Mouse (Mus musculus) lung, embryonic 15.5 days (tissue): ENCODE measurements around the gene Pirt. TPM values are rescaled to one million over a fixed set of nuclear protein-coding genes. Genes with fewer than 3 reads are reported as not detected.

Source experiments
- ATAC-seq: fragments of 200-750 bp; cut with Nextera tagmentation; 2 replicates; pipeline ENCODE4 v1.8.0; 2017; ENCODE audit warnings: moderate number of reproducible peaks, borderline replicate concordance; ENCODE audit not compliant: low FRiP score, low TSS enrichment; ENCODE audit errors: extremely low read depth
- H3K27ac ChIP-seq: fragments of 300-500 bp; sonication (generic); 2 replicates; pipeline ENCODE4 v1.5.1; 2015; ENCODE audit warnings: moderate library complexity, mild to moderate bottlenecking, inconsistent platforms
- H3K27me3 ChIP-seq: fragments of 300-500 bp; sonication (generic); 2 replicates; pipeline ENCODE4 v1.6.1; 2015; ENCODE audit warnings: inconsistent platforms
- H3K36me3 ChIP-seq: fragments of 300-500 bp; sonication (generic); 2 replicates; pipeline ENCODE4 v1.6.1; 2015; ENCODE audit warnings: inconsistent platforms
- H3K4me1 ChIP-seq: fragments of 300-500 bp; sonication (generic); 2 replicates; pipeline ENCODE4 v1.6.1; 2015; ENCODE audit warnings: inconsistent platforms
- H3K4me2 ChIP-seq: fragments of 300-500 bp; sonication (generic); 2 replicates; pipeline ENCODE4 v1.6.1; 2015; ENCODE audit warnings: inconsistent platforms, mild to moderate bottlenecking, moderate library complexity
- H3K4me3 ChIP-seq: fragments of 300-500 bp; sonication (generic); 2 replicates; pipeline ENCODE4 v1.5.1; 2015; ENCODE audit warnings: mild to moderate bottlenecking, inconsistent platforms
- H3K9ac ChIP-seq: fragments of 300-500 bp; sonication (generic); 2 replicates; pipeline ENCODE4 v1.6.1; 2015; ENCODE audit warnings: inconsistent platforms
- H3K9me3 ChIP-seq: fragments of 300-500 bp; sonication (generic); 2 replicates; pipeline ENCODE4 v1.6.1; 2016; ENCODE audit warnings: inconsistent platforms
- WGBS: fragments of 180-500 bp; shearing (Covaris S2); methylation state at CpG from one replicate; pipeline ENCODE4 v1.1.7; 2015; 5-methylcytosine and 5-hydroxymethylcytosine counted together
- polyA plus RNA-seq: library from polyadenylated mRNA; unstranded; fragments of >200 nt; fragmentation: Nextera tagmentation; extraction: Ambion mirVana; gene quantifications from 2 replicates; pipeline ENCODE4 v1.2.1, GENCODE M21; 2015

The Pirt gene
- polyA plus RNA-seq, result 0.73 and 1.3 TPM in 2 replicates

DNA sequence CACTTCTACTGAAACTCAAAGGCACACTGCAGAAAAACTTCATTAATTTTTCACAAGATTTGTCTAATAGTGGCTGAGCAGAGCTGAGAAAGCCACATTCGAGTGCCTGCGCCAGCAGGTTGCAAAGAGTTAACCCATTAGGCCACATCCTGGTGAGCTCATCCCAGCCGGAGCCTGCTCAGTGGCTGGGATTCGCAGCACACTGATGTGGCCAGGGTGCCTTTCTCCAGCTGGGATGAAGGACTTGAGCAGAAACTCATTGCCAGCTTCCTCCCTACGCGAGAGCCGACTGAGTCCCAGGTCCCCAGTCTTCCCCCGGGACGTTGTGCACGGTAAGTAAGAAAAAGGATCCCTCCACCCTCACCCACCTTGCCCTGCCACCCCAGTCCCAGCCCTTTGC lies at the start of gene Pirt:
Pirt (plus strand) TSS at position 171 of the 400 bp plus-strand sequence.
- ATAC-seq, result no peak
- Histone ChIP-seq H3K4me3 (no peak within 1 kb of the TSS), H3K4me1 (peaks cover 11% of the 10 kb centered on the region; the same call in 1 of the 2 replicates), H3K27ac (no peak within 1 kb of the TSS), H3K9ac (no peak within 1 kb of the TSS), H3K9me3 (no peaks in the 10 kb centered on the region), H3K27me3 (peaks cover 6% of the 10 kb centered on the region; the same call in 1 of the 2 replicates), H3K36me3 (no peaks in the 10 kb centered on the region), H3K4me2 (no peak within 1 kb of the TSS)
- WGBS, result 35% methylated on average over 10 of the region's 10 CpGs

DNA sequence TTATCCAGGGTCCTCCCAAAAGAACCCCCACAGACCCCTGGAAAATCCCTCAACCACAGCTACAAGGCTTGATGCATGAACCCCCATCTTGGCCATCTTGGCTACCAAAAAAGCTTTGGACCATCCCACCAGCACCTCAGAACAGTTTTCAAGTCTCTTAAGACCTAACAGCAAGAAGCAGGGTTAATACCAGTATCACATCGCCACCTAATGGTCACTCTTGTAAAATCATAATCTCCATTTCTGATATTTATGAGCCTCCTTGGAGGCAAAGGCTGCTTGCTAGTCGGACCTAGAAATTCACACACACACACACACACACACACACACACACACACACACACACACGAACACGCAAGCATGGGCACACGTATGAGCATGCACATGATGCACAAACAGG lies 40.1 kb upstream of the Pirt start:
- Histone ChIP-seq H3K27ac (no peak overlapping the region), H3K4me3 (no peak overlapping the region), H3K9me3 (no peaks in the 10 kb centered on the region), H3K4me2 (no peak overlapping the region), H3K27me3 (no peaks in the 10 kb centered on the region), H3K36me3 (no peaks in the 10 kb centered on the region), H3K9ac (no peak overlapping the region), H3K4me1 (no peaks in the 10 kb centered on the region)
- no peak for ATAC-seq
- WGBS, result 5% methylated on average over 5 of the region's 5 CpGs

DNA sequence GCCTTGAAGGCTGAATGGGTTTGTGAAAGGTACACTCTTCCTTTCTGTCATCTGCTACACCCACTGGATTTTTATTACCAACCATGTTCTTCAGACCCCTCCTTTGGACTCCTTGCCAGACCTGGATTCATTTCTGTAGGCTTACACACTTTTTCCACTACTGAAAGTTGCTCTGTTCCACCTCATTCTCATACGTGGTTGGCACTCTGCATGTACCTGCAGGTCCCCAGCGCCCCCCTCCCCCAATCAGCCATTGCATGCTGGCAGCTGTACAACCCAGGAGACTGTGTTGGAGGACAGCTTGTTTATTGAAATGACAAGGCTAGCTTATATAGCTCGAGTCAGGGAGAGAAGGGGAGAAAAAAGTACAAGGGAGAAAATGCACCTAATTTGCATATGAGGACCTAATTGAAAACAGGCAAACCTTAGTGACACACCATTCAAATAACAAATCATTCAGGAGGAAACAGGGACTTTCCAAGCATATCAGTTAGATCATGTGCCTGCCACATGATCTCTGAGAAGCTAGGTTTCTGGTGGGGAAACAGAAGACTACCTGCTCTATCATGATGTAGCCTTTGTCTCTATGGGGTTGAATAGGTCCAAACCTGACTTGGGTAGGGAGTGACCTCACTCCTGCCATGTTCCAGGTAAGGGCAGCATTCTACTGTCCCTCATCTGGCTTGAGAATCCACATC lies 38.9 kb upstream of the Pirt start:
- no peaks in the 10 kb centered on the region for H3K9me3 ChIP-seq
- H3K27me3 ChIP-seq, result no peaks in the 10 kb centered on the region
- WGBS, result 42% methylated on average over 3 of the region's 3 CpGs
- no peak overlapping the region for H3K4me3 ChIP-seq
- H3K27ac ChIP-seq, result no peak overlapping the region
- H3K9ac ChIP-seq, result no peak overlapping the region
- H3K36me3 ChIP-seq, result no peaks in the 10 kb centered on the region
- H3K4me2 ChIP-seq, result no peak overlapping the region
- ATAC-seq, result no peak
- H3K4me1 ChIP-seq, result no peaks in the 10 kb centered on the region

DNA sequence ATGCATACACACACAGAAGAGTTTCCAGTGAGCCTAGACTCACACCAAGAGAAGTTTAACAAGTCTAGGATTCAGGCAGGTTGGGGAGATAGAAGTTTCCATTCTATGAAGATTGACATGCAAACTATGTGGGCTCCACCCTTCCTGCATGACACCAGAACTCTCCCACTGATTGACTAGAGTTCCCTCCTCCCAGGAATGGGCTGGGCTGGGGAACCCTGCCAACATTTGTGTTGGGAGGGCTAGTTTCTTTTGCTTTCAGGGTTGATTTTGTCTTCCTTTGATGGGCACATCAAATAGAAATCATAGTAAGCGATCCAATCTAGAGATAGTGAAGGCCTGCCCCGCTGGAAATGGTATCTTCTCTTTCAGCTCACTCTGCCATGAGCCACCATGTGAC lies 30.5 kb upstream of the Pirt start:
- no peaks in the 10 kb centered on the region for H3K9me3 ChIP-seq
- ATAC-seq, result no peak
- H3K27ac ChIP-seq, result no peak overlapping the region
- H3K4me3 ChIP-seq, result no peak overlapping the region
- no peaks in the 10 kb centered on the region for H3K36me3 ChIP-seq
- H3K4me1 ChIP-seq, result 0 out of 2 replicates have a peak, but pooled peaks cover 4% of the 10 kb centered on the region
- no peak overlapping the region for H3K4me2 ChIP-seq
- WGBS, result 66% methylated on average over 2 of the region's 2 CpGs
- no peak overlapping the region for H3K9ac ChIP-seq
- H3K27me3 ChIP-seq, result no peaks in the 10 kb centered on the region

DNA sequence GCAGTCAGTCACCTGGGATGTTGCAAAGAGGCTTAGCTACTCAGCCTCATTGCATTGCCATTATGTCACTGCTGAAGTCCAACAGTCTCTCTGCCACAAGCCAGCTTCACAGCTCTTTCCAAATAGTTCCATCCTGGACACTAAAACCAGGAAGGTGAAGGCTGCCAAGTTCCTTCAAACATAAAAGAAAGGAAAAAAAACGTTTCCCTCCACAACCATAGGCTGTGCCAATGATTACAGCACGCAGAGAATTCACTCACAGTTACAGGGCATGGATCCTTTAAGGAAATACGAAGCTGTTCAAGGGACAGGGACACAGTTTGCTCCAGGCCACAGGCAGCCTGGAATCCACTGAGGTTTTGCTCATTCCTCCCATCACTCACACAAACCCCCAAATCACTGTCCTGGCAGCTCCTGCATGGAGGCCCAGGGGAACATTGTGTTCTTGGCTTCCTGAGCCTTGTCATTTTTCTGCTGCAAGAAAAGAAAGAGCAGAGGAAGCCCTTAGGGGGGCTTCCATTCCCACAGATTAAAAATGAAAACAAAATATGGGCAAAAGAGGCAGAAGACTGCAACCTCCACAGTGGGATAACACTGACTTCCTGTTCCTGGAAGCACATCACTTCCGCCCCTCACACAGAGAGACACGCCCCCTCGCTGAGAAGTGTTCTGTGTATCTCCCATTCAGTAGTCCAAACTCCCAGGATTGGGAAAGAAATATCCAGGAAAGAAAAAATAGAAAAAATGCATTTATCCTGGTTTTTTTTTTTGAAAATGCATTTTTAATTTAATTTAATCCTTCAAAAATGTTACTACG lies 29.3 kb upstream of the Pirt start:
- H3K9ac ChIP-seq, result no peak overlapping the region
- peak; percentile 79; the same call in 1 of the 2 replicates for ATAC-seq
- H3K27me3 ChIP-seq, result no peaks in the 10 kb centered on the region
- H3K36me3 ChIP-seq, result no peaks in the 10 kb centered on the region
- no peaks in the 10 kb centered on the region for H3K9me3 ChIP-seq
- H3K27ac ChIP-seq, result peak overlapping the region; percentile 74
- WGBS, result 60% methylated on average over 7 of the region's 7 CpGs
- H3K4me3 ChIP-seq, result no peak overlapping the region
- H3K4me1 ChIP-seq, result 0 out of 2 replicates have a peak, but pooled peaks cover 4% of the 10 kb centered on the region
- H3K4me2 ChIP-seq, result 0 out of 2 replicates have a peak overlapping the region, but pooled peaks have one; percentile 10

DNA sequence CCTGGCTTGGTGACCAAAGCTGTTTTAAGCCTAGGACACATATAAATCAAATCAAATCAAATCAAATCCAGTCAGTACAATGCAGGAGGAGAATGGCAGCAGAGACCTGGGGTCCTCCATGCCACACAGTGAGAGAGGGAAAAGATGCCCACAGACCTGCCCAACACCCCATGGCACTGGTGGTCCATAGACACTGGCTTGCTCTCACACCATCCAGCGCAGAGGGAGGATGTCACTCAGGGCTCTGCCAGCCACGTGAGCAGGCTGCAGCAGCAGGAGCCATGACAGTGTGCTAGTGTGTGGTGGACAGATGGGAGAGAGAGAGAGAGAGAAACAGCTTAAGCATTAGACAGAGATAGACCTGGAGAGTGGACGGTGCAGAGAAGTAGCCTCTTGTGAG lies 19.2 kb upstream of the Pirt start:
- H3K36me3 ChIP-seq, result no peaks in the 10 kb centered on the region
- ATAC-seq, result no peak

DNA sequence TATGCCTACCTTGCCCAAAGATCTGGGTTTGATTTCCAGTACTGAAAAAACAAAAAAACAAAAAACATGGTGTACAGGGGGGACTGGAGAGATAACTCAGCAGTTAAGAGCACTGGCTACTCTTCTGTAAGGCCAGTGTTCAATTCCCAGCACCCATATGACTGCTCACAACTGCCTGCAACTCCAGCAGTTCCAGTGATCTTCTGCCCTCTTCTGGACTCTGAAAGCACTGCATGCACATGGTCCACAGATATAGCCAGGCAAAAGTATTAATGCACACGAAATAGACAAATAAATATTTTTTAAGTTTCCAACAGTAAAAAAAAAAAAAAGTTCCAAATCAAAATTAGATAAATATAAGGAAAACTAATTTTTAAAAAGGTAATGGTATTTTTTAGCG lies 13.0 kb upstream of the Pirt start:
- Histone ChIP-seq H3K36me3 (no peaks in the 10 kb centered on the region), H3K27ac (no peak overlapping the region), H3K4me3 (no peak overlapping the region), H3K9me3 (peaks cover 3% of the 10 kb centered on the region; the same call in 1 of the 2 replicates), H3K9ac (no peak overlapping the region), H3K27me3 (no peaks in the 10 kb centered on the region), H3K4me2 (no peak overlapping the region), H3K4me1 (no peaks in the 10 kb centered on the region)
- no peak for ATAC-seq
- 86% methylated on average over 2 of the region's 2 CpGs for WGBS

More for the DNA sequence above, 19.2 kb upstream of the Pirt start:
- Histone ChIP-seq H3K9ac (no peak overlapping the region), H3K9me3 (no peaks in the 10 kb centered on the region), H3K4me2 (no peak overlapping the region), H3K27me3 (no peaks in the 10 kb centered on the region), H3K4me1 (no peaks in the 10 kb centered on the region), H3K27ac (no peak overlapping the region), H3K4me3 (no peak overlapping the region)
- WGBS, result 73% methylated on average over 3 of the region's 3 CpGs

DNA sequence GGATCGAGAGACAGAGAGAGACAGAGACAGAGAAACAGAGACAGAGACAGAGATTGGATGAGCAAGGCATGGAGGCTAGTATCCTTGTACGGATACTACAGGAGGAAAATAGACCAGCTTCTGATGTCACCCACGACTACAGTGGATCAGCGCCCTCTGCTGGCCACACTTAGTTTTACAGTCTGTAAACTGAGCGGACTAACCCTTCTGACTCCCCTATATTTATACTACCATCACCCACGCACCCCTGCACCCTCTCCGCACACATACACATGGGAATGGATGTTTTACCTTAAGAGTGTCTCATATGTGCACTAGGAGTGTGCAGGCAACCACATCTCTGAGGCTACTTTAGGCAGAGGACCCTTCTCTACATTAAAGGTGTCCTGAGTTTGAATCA lies 12.4 kb upstream of the Pirt start:
- Histone ChIP-seq H3K4me1 (no peaks in the 10 kb centered on the region), H3K27ac (no peak overlapping the region), H3K4me2 (no peak overlapping the region), H3K9ac (no peak overlapping the region), H3K27me3 (no peaks in the 10 kb centered on the region), H3K36me3 (no peaks in the 10 kb centered on the region), H3K4me3 (no peak overlapping the region), H3K9me3 (peaks cover 3% of the 10 kb centered on the region; the same call in 1 of the 2 replicates)
- 9% methylated on average over 7 of the region's 7 CpGs for WGBS
- ATAC-seq, result no peak

DNA sequence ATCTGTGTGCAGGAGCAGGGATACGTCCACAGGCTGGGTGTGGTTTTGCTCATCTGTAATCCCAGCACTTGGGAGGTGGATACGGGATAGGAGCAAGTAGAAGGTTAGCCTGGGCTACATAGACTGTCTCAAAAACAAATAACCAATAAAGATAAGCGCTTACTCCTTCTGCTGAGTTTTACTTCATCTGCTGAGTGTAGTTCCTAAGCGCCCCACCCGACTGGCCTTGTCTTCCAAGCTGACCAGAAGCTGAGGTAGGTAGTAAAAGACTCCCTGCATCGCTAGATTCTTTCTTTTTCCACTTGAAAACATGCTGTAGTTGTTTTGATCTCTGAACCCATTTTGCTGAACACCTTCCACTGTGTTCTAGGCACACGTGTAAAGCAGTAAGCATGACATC lies 9.0 kb upstream of the Pirt start:
- no peak overlapping the region for H3K27ac ChIP-seq
- H3K9me3 ChIP-seq, result peaks cover 3% of the 10 kb centered on the region; the same call in 1 of the 2 replicates
- H3K27me3 ChIP-seq, result no peaks in the 10 kb centered on the region
- WGBS, result 85% methylated on average over 7 of the region's 7 CpGs
- peaks cover 4% of the 10 kb centered on the region for H3K4me1 ChIP-seq
- no peak overlapping the region for H3K9ac ChIP-seq
- no peak for ATAC-seq
- no peak overlapping the region for H3K4me2 ChIP-seq
- no peaks in the 10 kb centered on the region for H3K36me3 ChIP-seq
- no peak overlapping the region for H3K4me3 ChIP-seq

DNA sequence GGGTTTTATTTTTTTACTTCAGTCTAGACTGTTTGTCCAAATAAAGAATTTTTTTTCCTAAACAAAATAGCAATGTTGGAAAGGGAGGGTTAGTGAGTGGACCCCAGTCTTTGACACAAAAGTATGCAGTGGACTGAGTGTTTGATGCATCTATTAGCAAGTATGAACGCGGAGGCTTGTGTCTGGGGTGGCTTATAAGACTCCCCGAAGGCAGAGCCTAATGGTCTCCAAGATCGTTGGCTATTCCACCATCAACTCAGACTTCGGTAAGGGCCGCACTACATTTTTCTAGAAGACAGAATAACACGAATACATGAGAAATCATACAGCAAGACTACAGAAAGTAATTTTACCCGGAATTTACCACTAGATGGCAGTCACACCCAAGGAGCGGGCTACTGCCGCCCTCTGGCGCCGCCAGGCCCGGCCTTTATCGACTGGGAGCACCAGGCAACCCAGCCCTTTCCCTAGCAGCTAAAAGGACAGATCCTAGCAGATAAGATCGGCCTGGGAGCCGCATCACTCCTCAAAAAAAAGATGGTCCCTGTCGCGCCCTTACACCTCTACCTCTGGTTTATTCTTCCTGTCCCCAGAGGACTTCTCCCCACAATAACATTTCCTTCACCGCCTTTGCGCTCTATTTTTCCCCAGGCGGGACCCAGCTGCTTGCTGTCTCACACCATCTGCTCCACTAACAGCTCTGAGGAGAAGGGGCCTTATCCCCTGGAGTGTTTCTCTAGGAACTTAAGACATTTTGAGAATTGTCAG lies 6.0 kb upstream of the Pirt start:
- Histone ChIP-seq H3K4me3 (no peak overlapping the region), H3K4me1 (peaks cover 4% of the 10 kb centered on the region), H3K4me2 (peak overlapping the region; percentile 37), H3K9ac (no peak overlapping the region), H3K36me3 (no peaks in the 10 kb centered on the region), H3K9me3 (no peaks in the 10 kb centered on the region), H3K27me3 (no peaks in the 10 kb centered on the region), H3K27ac (no peak overlapping the region)
- WGBS, result 10% methylated on average over 21 of the region's 21 CpGs
- ATAC-seq, result peak; percentile 73; the same call in 1 of the 2 replicates

DNA sequence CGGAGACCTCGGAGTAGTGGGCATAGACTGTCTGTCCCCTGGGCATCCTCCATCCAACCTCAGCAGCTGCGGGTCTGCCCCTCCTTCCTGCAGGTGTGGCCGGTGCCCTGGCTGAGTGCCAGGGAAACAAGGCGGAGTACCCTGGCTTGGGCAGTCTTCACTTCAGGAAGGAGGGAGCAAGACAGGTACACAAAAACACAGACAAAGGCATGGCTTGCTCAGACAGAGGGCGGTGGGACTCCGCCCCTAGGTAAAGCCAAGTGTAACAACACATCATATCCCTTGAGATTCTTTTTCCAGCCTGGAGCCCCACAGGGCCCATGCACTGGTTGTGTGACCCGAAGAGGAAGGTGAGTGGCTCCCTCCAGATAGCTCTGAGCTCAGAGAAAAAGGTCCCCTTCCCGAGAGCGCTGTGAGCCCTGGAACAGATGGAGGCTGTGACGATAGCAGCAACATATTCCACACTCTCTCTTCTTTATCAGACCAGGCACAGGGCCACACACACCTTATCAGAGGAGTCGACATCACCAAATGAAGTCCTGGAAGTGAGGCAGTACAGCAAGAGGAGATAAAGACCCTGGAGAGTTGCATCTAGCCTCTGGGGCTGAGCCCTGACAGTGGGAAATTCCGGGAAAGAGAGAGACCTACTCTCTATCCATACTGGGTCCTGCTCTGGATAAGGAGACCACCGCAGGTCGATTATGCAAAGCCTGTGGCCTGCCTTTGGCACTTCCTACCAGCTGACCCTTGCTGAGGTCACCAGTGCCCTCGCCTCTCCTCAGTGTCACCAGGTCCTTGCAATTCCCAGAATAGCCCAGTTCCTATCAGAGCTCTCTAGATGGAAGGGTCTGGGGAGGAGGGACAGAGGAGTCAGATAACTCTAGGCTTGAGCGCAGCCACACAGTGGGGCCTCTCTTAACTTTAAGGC lies 1.0 kb downstream of the Pirt start:
- WGBS, result 37% methylated on average over 17 of the region's 17 CpGs
- H3K27ac ChIP-seq, result no peak overlapping the region
- peaks cover 11% of the 10 kb centered on the region; the same call in 1 of the 2 replicates for H3K4me1 ChIP-seq
- H3K4me3 ChIP-seq, result no peak overlapping the region
- peak; percentile 35; the same call in 1 of the 2 replicates for ATAC-seq
- H3K4me2 ChIP-seq, result no peak overlapping the region
- no peaks in the 10 kb centered on the region for H3K9me3 ChIP-seq
- H3K27me3 ChIP-seq, result peaks cover 6% of the 10 kb centered on the region; the same call in 1 of the 2 replicates
- H3K36me3 ChIP-seq, result no peaks in the 10 kb centered on the region
- H3K9ac ChIP-seq, result no peak overlapping the region
